Mouse (Mus musculus) embryonic facial prominence, embryonic 11.5 days (tissue): ENCODE measurements around the gene Gm28230. TPM values are rescaled to one million over a fixed set of nuclear protein-coding genes. Genes with fewer than 3 reads are reported as not detected.

Source experiments
- ATAC-seq: fragments of 200-750 bp; cut with Nextera tagmentation; replicated peaks from 2 replicates; pipeline ENCODE4 v1.8.0; 2017; ENCODE audit warnings: low read depth; ENCODE audit not compliant: insufficient number of reproducible peaks, low FRiP score, low TSS enrichment
- DNase-seq: peaks from one replicate; pipeline ENCODE4 v3.0.0-alpha.2; 2015; ENCODE audit warnings: low spot score
- H3K27ac ChIP-seq: fragments of 300-500 bp; sonication (generic); replicated peaks from 2 replicates; pipeline ENCODE4 v1.5.1; 2014; ENCODE audit warnings: mild to moderate bottlenecking, low read depth, low read length, control low read depth
- H3K27me3 ChIP-seq: fragments of 300-500 bp; sonication (generic); 2 replicates; pipeline ENCODE4 v1.6.1; 2014; ENCODE audit warnings: mild to moderate bottlenecking, low read length, moderate library complexity, mixed read lengths; ENCODE audit not compliant: control insufficient read depth, insufficient read depth
- H3K36me3 ChIP-seq: fragments of 300-500 bp; sonication (generic); replicated peaks from 2 replicates; pipeline ENCODE4 v1.6.1; 2014; ENCODE audit warnings: low read depth, mild to moderate bottlenecking, low read length, moderate library complexity, mixed read lengths; ENCODE audit not compliant: control insufficient read depth, insufficient read depth
- H3K4me1 ChIP-seq: fragments of 300-500 bp; sonication (generic); 2 replicates; pipeline ENCODE4 v1.6.1; 2014; ENCODE audit warnings: low read length, mixed read lengths; ENCODE audit not compliant: control insufficient read depth, insufficient read depth
- H3K4me2 ChIP-seq: fragments of 300-500 bp; sonication (generic); 2 replicates; pipeline ENCODE4 v1.6.1; 2014; ENCODE audit warnings: low read depth, mild to moderate bottlenecking, control low read depth, low read length, moderate library complexity
- H3K4me3 ChIP-seq: fragments of 300-500 bp; sonication (generic); 2 replicates; pipeline ENCODE4 v1.5.1; 2014; ENCODE audit warnings: low read depth, low read length, control low read depth
- H3K9ac ChIP-seq: fragments of 300-500 bp; sonication (generic); replicated peaks from 2 replicates; pipeline ENCODE4 v1.6.1; 2014; ENCODE audit warnings: mild to moderate bottlenecking, control low read depth, low read length
- H3K9me3 ChIP-seq: fragments of 300-500 bp; sonication (generic); replicated peaks from 2 replicates; pipeline ENCODE4 v1.6.1; 2016; ENCODE audit warnings: mild to moderate bottlenecking, low read length, inconsistent platforms, mixed read lengths; ENCODE audit not compliant: control insufficient read depth
- WGBS: fragments of 180-500 bp; shearing (Covaris S2); extraction: QIAGEN DNeasy Blood & Tissue Kit; methylation state at CpG from one replicate; pipeline ENCODE4 v1.1.7; 2014; 5-methylcytosine and 5-hydroxymethylcytosine counted together
- polyA plus RNA-seq: library from polyadenylated mRNA; unstranded; fragments of >200 nt; fragmentation: Nextera tagmentation; extraction: Ambion mirVana; gene quantifications from 2 replicates; pipeline ENCODE4 v1.2.1, GENCODE M21; 2014

The Gm28230 gene
- polyA plus RNA-seq, 1 experiment from 2014 or later, result not detected

DNA sequence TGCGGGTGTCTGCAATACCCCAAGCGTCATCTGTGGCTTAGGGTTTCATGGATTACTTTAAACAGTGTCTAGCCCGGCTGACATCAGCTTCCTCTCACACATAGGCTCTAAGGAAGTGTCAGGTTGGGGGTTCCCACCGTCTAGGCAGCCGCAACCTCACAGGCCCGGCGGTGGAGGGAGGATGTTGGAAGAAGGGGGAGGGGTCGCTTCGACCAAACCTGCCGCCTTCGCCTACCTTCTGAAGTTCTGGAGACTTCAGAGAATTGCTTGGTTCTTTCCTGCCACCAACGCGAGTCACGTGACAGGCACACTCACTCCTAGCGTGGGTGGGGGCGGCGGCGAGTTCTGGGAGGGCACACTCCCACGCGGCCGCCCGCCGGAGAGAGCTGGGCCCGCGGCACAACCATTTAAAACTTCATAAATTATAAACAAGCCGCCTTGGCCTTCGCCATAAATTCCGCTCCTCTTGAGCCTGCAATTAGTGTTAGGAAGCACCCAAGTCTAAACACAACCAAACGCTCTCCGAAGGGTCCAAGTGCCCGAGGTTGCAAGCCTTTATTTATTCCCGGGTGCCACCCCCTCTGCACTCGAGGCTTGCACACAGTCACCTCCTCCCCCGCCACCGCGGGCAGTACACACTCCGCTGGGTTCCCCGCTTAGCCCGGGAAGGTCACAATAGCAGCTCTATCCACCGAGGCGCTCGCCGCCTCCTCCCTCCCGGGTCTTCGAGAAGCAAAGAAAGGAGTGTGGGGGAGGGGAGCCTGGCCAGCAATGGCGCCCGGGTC lies 23.0 kb downstream of the Gm28230 start:
- ATAC-seq, result peak; percentile 57; the same call in 1 of the 2 replicates

GRCm38 (mm10) chr2:74750731-74751250 lies 24.3 kb downstream of the Gm28230 start:
- H3K27me3 ChIP-seq, result peaks cover 83% of the 10 kb centered on the region
- no peak overlapping the region for H3K4me2 ChIP-seq
- no peaks in the 10 kb centered on the region for H3K9me3 ChIP-seq
- H3K27ac ChIP-seq, result no peak overlapping the region
- ATAC-seq (no peak), DNase-seq (no peak)
- peaks cover 3% of the 10 kb centered on the region; the same call in 1 of the 2 replicates for H3K4me1 ChIP-seq
- H3K9ac ChIP-seq, result no peak overlapping the region
- H3K4me3 ChIP-seq, result no peak overlapping the region
- no peaks in the 10 kb centered on the region for H3K36me3 ChIP-seq
- 16% methylated on average over 5 of the region's 5 CpGs for WGBS

More for the DNA sequence above, 23.0 kb downstream of the Gm28230 start:
- peak overlapping the region; percentile 41 for H3K4me2 ChIP-seq
- no peak overlapping the region for H3K27ac ChIP-seq
- DNase-seq, result no peak
- peak overlapping the region; percentile 19; the same call in 1 of the 2 replicates for H3K4me3 ChIP-seq
- H3K4me1 ChIP-seq, result peaks cover 3% of the 10 kb centered on the region; the same call in 1 of the 2 replicates
- under 1% methylated on average over 47 of the region's 47 CpGs for WGBS
- H3K9ac ChIP-seq, result no peak overlapping the region; the same call in 1 of the 2 replicates
- no peaks in the 10 kb centered on the region for H3K36me3 ChIP-seq
- peaks cover 92% of the 10 kb centered on the region for H3K27me3 ChIP-seq
- no peaks in the 10 kb centered on the region for H3K9me3 ChIP-seq

DNA sequence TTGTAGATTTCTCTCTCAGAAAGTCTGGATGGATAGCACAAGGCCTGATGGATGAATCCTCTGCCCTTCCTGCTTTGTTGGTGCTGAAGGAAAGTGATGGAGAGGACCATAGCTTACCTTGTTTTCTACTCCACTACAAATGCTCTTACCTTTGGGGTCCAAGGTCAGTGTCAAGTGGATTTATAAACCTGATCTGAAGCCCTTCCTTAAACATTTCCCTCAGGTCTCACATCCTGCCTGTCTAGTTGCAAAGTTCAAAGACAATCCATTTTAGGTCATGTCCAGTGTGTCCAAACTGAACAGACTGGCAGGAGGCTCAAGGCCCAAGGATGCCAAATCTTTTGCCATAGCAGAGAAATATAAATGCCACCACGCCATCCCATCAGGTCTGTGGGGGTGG lies 25.3 kb downstream of the Gm28230 start:
- no peak overlapping the region for H3K27ac ChIP-seq
- no peaks in the 10 kb centered on the region for H3K36me3 ChIP-seq
- no peaks in the 10 kb centered on the region for H3K9me3 ChIP-seq
- peaks cover 3% of the 10 kb centered on the region; the same call in 1 of the 2 replicates for H3K4me1 ChIP-seq
- WGBS, result 71% methylated on average over 1 of the region's 1 CpGs
- no peak for ATAC-seq
- peaks cover 73% of the 10 kb centered on the region for H3K27me3 ChIP-seq
- H3K9ac ChIP-seq, result no peak overlapping the region
- H3K4me3 ChIP-seq, result no peak overlapping the region
- H3K4me2 ChIP-seq, result no peak overlapping the region
- no peak for DNase-seq

GRCm38 (mm10) chr2:74752431-74753174 lies 26.1 kb downstream of the Gm28230 start:
- H3K4me3 ChIP-seq, result peak overlapping the region; percentile 17
- H3K4me2 ChIP-seq, result peak overlapping the region; percentile 32
- WGBS, result under 1% methylated on average over 45 of the region's 45 CpGs
- peaks cover 3% of the 10 kb centered on the region; the same call in 1 of the 2 replicates for H3K4me1 ChIP-seq
- H3K36me3 ChIP-seq, result no peaks in the 10 kb centered on the region
- no peak overlapping the region for H3K27ac ChIP-seq
- ATAC-seq (no peak; the same call in 1 of the 2 replicates), DNase-seq (no peak)
- no peaks in the 10 kb centered on the region for H3K9me3 ChIP-seq
- peaks cover 66% of the 10 kb centered on the region for H3K27me3 ChIP-seq
- H3K9ac ChIP-seq, result peak overlapping the region; percentile 46

DNA sequence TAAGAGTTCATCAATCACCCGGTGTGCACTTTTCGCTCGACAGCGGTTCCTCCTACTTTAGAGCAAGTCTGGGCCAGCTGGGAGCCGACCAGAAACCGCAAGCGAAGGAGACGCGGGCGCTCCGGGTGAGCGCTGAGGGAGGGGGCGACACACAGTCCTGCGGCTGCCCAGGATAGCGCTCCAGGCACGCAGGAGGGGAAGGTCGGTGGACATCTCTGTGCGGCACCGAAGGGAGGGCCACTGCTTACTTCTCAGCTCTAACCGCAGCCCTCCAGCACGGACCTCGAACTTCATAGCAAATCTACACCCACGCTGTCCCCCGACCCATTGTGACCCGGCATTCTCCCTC lies 26.6 kb downstream of the Gm28230 start:
- WGBS, result under 1% methylated on average over 25 of the region's 25 CpGs
- peaks cover 63% of the 10 kb centered on the region for H3K27me3 ChIP-seq

GRCm38 (mm10) chr2:74753711-74754110 lies 27.2 kb downstream of the Gm28230 start:
- Histone ChIP-seq H3K4me2 (no peak overlapping the region), H3K9me3 (no peaks in the 10 kb centered on the region), H3K27ac (no peak overlapping the region), H3K9ac (no peak overlapping the region), H3K27me3 (peaks cover 62% of the 10 kb centered on the region), H3K4me1 (peaks cover 3% of the 10 kb centered on the region; the same call in 1 of the 2 replicates), H3K36me3 (no peaks in the 10 kb centered on the region), H3K4me3 (no peak overlapping the region)
- DNase-seq (no peak), ATAC-seq (no peak)
- 17% methylated on average over 5 of the region's 5 CpGs for WGBS

More for the DNA sequence above, 26.6 kb downstream of the Gm28230 start:
- no peak overlapping the region for H3K27ac ChIP-seq
- ATAC-seq (no peak), DNase-seq (no peak)
- peak overlapping the region; percentile 17; the same call in 1 of the 2 replicates for H3K4me3 ChIP-seq
- peaks cover 3% of the 10 kb centered on the region; the same call in 1 of the 2 replicates for H3K4me1 ChIP-seq
- H3K9ac ChIP-seq, result no peak overlapping the region; the same call in 1 of the 2 replicates
- peak overlapping the region; percentile 32 for H3K4me2 ChIP-seq
- H3K9me3 ChIP-seq, result no peaks in the 10 kb centered on the region
- no peaks in the 10 kb centered on the region for H3K36me3 ChIP-seq

GRCm38 (mm10) chr2:74760146-74760545 lies 33.6 kb downstream of the Gm28230 start:
- no peaks in the 10 kb centered on the region for H3K36me3 ChIP-seq
- H3K9ac ChIP-seq, result no peak overlapping the region
- no peaks in the 10 kb centered on the region for H3K9me3 ChIP-seq
- DNase-seq (no peak), ATAC-seq (no peak)
- WGBS, result 0% methylated on average over 1 of the region's 1 CpGs
- no peak overlapping the region for H3K4me3 ChIP-seq
- no peak overlapping the region for H3K4me2 ChIP-seq
- H3K4me1 ChIP-seq, result peaks cover 5% of the 10 kb centered on the region
- H3K27me3 ChIP-seq, result peaks cover 52% of the 10 kb centered on the region
- no peak overlapping the region for H3K27ac ChIP-seq
